In the genomic region with DNA sequence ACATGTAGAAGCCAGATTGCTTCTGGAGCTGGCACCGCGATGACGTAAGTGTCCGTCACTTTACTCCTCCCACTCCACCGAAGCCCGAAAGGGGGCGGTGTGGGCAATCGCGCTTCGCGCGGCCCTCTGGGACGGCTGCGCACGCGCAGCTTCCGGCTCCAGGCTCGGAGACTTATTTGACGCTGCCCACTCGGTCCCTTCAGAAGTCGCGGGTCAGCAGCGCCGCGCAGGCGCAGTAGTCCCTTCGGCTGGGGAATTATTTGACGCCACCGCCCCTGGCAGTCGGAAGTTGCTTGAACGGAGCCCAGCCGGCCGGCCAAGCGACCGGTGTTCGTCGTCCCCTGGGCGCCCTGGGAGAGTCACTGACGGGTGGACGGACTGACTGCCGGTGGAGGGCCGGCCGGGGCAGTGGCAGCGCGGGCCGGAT, we compare ENCODE assay signal across 8 mouse cellular contexts. TPM values are rescaled to one million over a fixed set of nuclear protein-coding genes. Genes with fewer than 3 reads are reported as not detected.
DNase-seq lines count a peak whose midpoint lies in the region; ATAC-seq lines count a peak whose summit lies in the region.

A gene (plus strand): TSS at position 254 of the 427 bp plus-strand sequence.

- under 1% methylated on average over 46 of the region's 46 CpGs for WGBS in forebrain, embryonic 14.5 days
- WGBS in neural tube, embryonic 15.5 days: under 1% methylated on average over 45 of the region's 46 CpGs

- peak within 1 kb of the TSS; percentile 92 for H3K4me3 ChIP-seq in forebrain, embryonic 14.5 days (ENCODE audit: low read depth, low read length)
- peak within 1 kb of the TSS; percentile 92 for H3K4me3 ChIP-seq in neural tube, embryonic 15.5 days (replicated peaks)

- peak within 1 kb of the TSS; percentile 79 for H3K27ac ChIP-seq in forebrain, embryonic 14.5 days (ENCODE audit: low read depth, low read length)
- peak within 1 kb of the TSS; percentile 91 for H3K27ac ChIP-seq in neural tube, embryonic 15.5 days (replicated peaks)

- H3K27me3 ChIP-seq in forebrain, embryonic 14.5 days (replicated peaks; ENCODE audit: control insufficient read depth, insufficient read depth, low read length): no peaks in the 10 kb centered on the region
- H3K27me3 ChIP-seq in neural tube, embryonic 15.5 days (replicated peaks): no peaks in the 10 kb centered on the region

- peak within 1 kb of the TSS; percentile 92 for H3K4me2 ChIP-seq in forebrain, embryonic 14.5 days (ENCODE audit: low read length)
- H3K4me2 ChIP-seq in neural tube, embryonic 15.5 days: peak within 1 kb of the TSS; percentile 91

- ATAC-seq in forebrain, embryonic 14.5 days: peak; percentile 94
- peak; percentile 87 for ATAC-seq in neural tube, embryonic 15.5 days (ENCODE audit: low FRiP score)

- H3K9ac ChIP-seq in forebrain, embryonic 14.5 days (ENCODE audit: low read length): peak within 1 kb of the TSS; percentile 91
- H3K9ac ChIP-seq in neural tube, embryonic 15.5 days (replicated peaks): peak within 1 kb of the TSS; percentile 91

- H3K4me1 ChIP-seq in forebrain, embryonic 14.5 days (ENCODE audit: control insufficient read depth, insufficient read depth, low read length): peaks cover 15% of the 10 kb centered on the region
- peaks cover 28% of the 10 kb centered on the region for H3K4me1 ChIP-seq in neural tube, embryonic 15.5 days

- H3K9me3 ChIP-seq in forebrain, embryonic 14.5 days (replicated peaks; ENCODE audit: control insufficient read depth, low read length): no peaks in the 10 kb centered on the region
- H3K9me3 ChIP-seq in neural tube, embryonic 15.5 days (replicated peaks): no peaks in the 10 kb centered on the region

- peak; percentile 98 for DNase-seq in ES-CJ7 (ENCODE audit: low read depth, low spot score)
- DNase-seq in cerebellum, adult 11 months: peak; percentile 99
- peak; percentile 99 for DNase-seq in forebrain, embryonic 14.5 days (ENCODE audit: low spot score)
- DNase-seq in heart, postnatal 14 days: peak; percentile 99
- peak; percentile 99 for DNase-seq in layer of hippocampus, adult 11-12 months (ENCODE audit: low spot score)
- peak; percentile 98 for DNase-seq in lung, adult 18-20 months
- DNase-seq in testis, postnatal 14 days (ENCODE audit: low spot score): peak; percentile 98

- no peaks in the 10 kb centered on the region for H3K36me3 ChIP-seq in forebrain, embryonic 14.5 days (ENCODE audit: control insufficient read depth, insufficient read depth, low read length)
- H3K36me3 ChIP-seq in neural tube, embryonic 15.5 days: no peaks in the 10 kb centered on the region

- intact Hi-C loops in heart, postnatal 14 days (cut with DNase I): no loop called here

RNA-seq across cellular contexts. Expression of the gene that starts here (rescaled TPM):
- polyA plus RNA-seq in forebrain, embryonic 14.5 days (2014; fragmentation: Nextera tagmentation; extraction: Ambion mirVana): 22.8 and 25.7 TPM in 2 replicates
- 10 to 100 TPM; 33.5 TPM for total RNA-seq in heart, postnatal 14 days (2021)
- polyA plus RNA-seq in neural tube, embryonic 15.5 days (2015; fragmentation: Nextera tagmentation; extraction: Ambion mirVana): 20.9 and 24.5 TPM in 2 replicates

Comparison
In these comparisons a context has a peak if more than half of its experiments do, and no peak if none do; other contexts are left out.
1. Peak in every context shown above with its lines: DNase-seq, ATAC-seq, H3K4me3 ChIP-seq and H3K27ac ChIP-seq.